Mouse (Mus musculus) brown adipose tissue, adult 24 weeks (tissue): ENCODE measurements around the gene Slc6a21. TPM values are rescaled to one million over a fixed set of nuclear protein-coding genes. Genes with fewer than 3 reads are reported as not detected.
"Not testable (repeated sequence)": the region's sequence is repeated elsewhere in the genome, so short reads cannot be mapped to it uniquely, and the experiment has no call there.

Experiments used
- H3K27ac ChIP-seq: fragments of 200-500 bp; replicated peaks from 2 replicates; pipeline ENCODE4 v1.5.1; 2012; ENCODE audit warnings: low read depth, mild to moderate bottlenecking, low read length
- H3K4me1 ChIP-seq: fragments of 200-500 bp; 2 replicates; pipeline ENCODE4 v1.6.1; 2012; ENCODE audit warnings: low read length, mixed read lengths; ENCODE audit not compliant: control insufficient read depth, insufficient read depth, insufficient read length
- H3K4me3 ChIP-seq: fragments of 200-500 bp; 2 replicates; pipeline ENCODE4 v1.5.1; 2012; ENCODE audit warnings: low read depth, mild to moderate bottlenecking, low read length, moderate library complexity; ENCODE audit not compliant: insufficient read depth
- polyA plus RNA-seq: library from polyadenylated mRNA; stranded (reverse); fragments of >200 nt; gene quantifications from 2 replicates; pipeline ENCODE4 v1.2.4, GENCODE M21; 2012; ENCODE audit not compliant: missing spikeins, insufficient read depth, insufficient read length

Gene Slc6a21
- polyA plus RNA-seq, 1 experiment: not detected

- Histone ChIP-seq H3K27ac (peak within 1 kb of the TSS; percentile 55), H3K4me1 (peaks cover 13% of the 10 kb centered on the region), H3K4me3 (peak within 1 kb of the TSS; percentile 41)
These were observed 38.4 kb upstream of the Slc6a21 start, which contains the start of gene Cd37 for GRCm38 (mm10) chr7:45238723-45239496. Cd37 (minus strand) TSS chr7:45239115.

- peaks cover 4% of the 10 kb centered on the region; the same call in 1 of the 2 replicates for H3K4me1 ChIP-seq
- H3K27ac ChIP-seq: no peak overlapping the region
- no peak overlapping the region for H3K4me3 ChIP-seq
These were observed 37.2 kb upstream of the Slc6a21 start for GRCm38 (mm10) chr7:45240109-45240508.

- no peak within 1 kb of the TSS for H3K4me3 ChIP-seq
- H3K4me1 ChIP-seq: peaks cover 4% of the 10 kb centered on the region; the same call in 1 of the 2 replicates
- H3K27ac ChIP-seq: no peak within 1 kb of the TSS
These were observed 36.5 kb upstream of the Slc6a21 start, which contains the start of gene Slc6a16 for GRCm38 (mm10) chr7:45240633-45241388. Slc6a16 (plus strand) TSS chr7:45241085.

GRCm38 (mm10) chr7:45241389-45241749 lies 35.9 kb upstream of the Slc6a21 start:
- no peak overlapping the region for H3K4me3 ChIP-seq
- H3K27ac ChIP-seq: no peak overlapping the region
- peaks cover 4% of the 10 kb centered on the region; the same call in 1 of the 2 replicates for H3K4me1 ChIP-seq

- Histone ChIP-seq H3K4me3 (no peak overlapping the region), H3K27ac (no peak overlapping the region), H3K4me1 (no peaks in the 10 kb centered on the region)
These were observed 29.6 kb upstream of the Slc6a21 start for GRCm38 (mm10) chr7:45247666-45248065.

- H3K4me3 ChIP-seq: no peak overlapping the region
- no peak overlapping the region for H3K27ac ChIP-seq
- no peaks in the 10 kb centered on the region for H3K4me1 ChIP-seq
These were observed 23.5 kb upstream of the Slc6a21 start for GRCm38 (mm10) chr7:45253806-45254205.

- not testable (repeated sequence) for H3K4me1 ChIP-seq, H3K27ac ChIP-seq, H3K4me3 ChIP-seq
These were observed 21.5 kb upstream of the Slc6a21 start for GRCm38 (mm10) chr7:45255822-45256221.

GRCm38 (mm10) chr7:45257063-45257840 lies 20.1 kb upstream of the Slc6a21 start:
- H3K27ac ChIP-seq: no peak overlapping the region
- H3K4me3 ChIP-seq: no peak overlapping the region
- no peaks in the 10 kb centered on the region for H3K4me1 ChIP-seq

GRCm38 (mm10) chr7:45259281-45259680 lies 18.0 kb upstream of the Slc6a21 start:
- Histone ChIP-seq H3K4me1 (no peaks in the 10 kb centered on the region), H3K4me3 (no peak overlapping the region), H3K27ac (no peak overlapping the region)

GRCm38 (mm10) chr7:45262266-45262665 lies 15.0 kb upstream of the Slc6a21 start:
- H3K27ac ChIP-seq: no peak overlapping the region
- H3K4me1 ChIP-seq: no peaks in the 10 kb centered on the region
- no peak overlapping the region for H3K4me3 ChIP-seq

- Histone ChIP-seq H3K4me1 (no peaks in the 10 kb centered on the region), H3K27ac (no peak overlapping the region), H3K4me3 (no peak overlapping the region)
These were observed 14.2 kb upstream of the Slc6a21 start for GRCm38 (mm10) chr7:45263006-45263607.

GRCm38 (mm10) chr7:45264348-45264747 lies 13.0 kb upstream of the Slc6a21 start:
- Histone ChIP-seq H3K4me1 (no peaks in the 10 kb centered on the region), H3K4me3 (no peak overlapping the region), H3K27ac (no peak overlapping the region)

GRCm38 (mm10) chr7:45265518-45265917 lies 11.8 kb upstream of the Slc6a21 start:
- no peak overlapping the region for H3K4me3 ChIP-seq
- H3K4me1 ChIP-seq: no peaks in the 10 kb centered on the region

GRCm38 (mm10) chr7:45272786-45273412 lies 4.4 kb upstream of the Slc6a21 start:
- no peak overlapping the region for H3K27ac ChIP-seq
- no peaks in the 10 kb centered on the region for H3K4me1 ChIP-seq
- no peak overlapping the region for H3K4me3 ChIP-seq

More at GRCm38 (mm10) chr7:45265518-45265917, 11.8 kb upstream of the Slc6a21 start:
- no peak overlapping the region for H3K27ac ChIP-seq
